Mouse (Mus musculus): ENCODE results near the gene Doc2a.

Doc2a gene

DNA sequence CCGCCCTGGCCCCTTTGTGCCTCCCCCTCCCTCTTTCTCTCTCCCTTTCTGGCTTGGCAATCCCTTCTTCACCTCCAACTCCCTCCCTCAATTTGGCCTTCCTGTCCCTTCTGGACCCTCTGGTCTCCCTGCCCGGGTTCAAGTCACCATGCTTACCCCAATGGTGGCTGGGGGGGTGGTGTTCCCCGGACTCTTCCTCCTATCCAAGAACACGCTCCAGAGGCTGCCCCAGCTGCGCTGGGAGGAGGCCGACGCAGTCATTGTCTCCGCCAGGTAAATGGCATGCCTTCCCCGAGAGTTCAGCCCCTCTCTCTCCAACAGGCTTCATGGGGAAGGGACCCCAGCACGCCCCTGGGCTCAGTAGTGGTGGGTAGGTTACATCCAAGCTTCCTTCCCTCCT, 23.3 kb upstream of the Doc2a start:
- no peak for DNase-seq

DNA sequence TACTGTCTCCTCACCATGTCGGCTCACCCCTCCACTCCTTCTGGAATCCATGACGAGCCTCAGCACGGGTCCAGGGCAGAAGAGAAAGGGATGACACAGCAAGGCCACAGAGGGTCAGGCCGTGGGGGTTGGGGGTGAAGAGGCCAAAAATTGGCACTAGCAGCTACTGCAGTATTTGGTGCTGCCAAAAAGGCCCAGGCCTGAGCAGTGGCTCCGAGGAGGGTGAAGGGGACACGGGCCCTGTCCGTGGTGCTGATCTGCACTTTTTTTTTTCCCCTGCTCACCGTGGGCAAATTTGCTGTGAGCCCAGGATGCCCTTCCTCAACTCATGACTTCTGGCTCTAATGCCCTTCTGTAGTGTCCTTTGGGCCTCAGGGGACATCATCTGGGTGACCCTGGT, 21.8 kb upstream of the Doc2a start:
- DNase-seq: no peak

DNA sequence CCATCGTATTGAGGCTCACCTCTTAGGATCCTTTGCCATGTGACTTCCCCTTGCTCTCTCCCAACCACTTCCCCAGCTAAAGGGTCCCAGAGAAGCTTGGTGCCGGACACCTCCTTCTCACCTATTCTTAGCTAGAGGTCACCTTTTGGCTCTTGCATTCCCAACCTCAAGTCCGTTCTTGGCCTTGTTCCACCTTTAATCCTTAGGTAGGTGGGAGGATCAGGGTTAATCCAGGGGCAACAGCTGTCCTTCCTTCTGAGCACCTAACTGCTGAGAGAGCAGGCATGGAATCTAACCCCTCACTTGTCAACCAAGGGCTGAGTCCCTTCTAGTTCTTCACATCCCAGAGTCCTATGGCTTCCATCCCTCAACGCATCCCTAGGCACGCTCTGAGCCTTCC, 21.3 kb upstream of the Doc2a start:
- no peak for DNase-seq

DNA sequence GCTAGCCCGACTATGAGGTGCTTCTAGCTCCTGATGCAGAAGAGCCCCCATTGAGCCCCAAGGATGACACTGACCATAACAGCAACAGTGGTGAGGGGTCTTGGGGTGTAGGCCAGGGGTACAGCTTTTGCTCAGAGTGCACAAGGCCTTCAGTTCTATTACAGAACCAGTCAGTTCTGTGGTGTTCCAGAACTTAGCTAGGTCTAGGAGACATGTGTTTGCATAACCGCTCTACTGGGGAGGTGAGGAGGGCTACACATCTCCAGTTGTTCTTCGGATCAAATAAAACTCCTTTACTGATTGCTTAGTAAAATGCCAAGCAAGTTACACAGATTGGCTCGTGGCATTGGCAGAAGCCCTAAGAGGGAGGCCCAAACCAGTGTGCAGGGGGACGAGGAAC, 15.7 kb upstream of the Doc2a start, which contains the start of gene 4930451I11Rik:
TSS of gene 4930451I11Rik (minus strand) at position 101 of the 400 bp plus-strand sequence.
- DNase-seq: no peak

DNA sequence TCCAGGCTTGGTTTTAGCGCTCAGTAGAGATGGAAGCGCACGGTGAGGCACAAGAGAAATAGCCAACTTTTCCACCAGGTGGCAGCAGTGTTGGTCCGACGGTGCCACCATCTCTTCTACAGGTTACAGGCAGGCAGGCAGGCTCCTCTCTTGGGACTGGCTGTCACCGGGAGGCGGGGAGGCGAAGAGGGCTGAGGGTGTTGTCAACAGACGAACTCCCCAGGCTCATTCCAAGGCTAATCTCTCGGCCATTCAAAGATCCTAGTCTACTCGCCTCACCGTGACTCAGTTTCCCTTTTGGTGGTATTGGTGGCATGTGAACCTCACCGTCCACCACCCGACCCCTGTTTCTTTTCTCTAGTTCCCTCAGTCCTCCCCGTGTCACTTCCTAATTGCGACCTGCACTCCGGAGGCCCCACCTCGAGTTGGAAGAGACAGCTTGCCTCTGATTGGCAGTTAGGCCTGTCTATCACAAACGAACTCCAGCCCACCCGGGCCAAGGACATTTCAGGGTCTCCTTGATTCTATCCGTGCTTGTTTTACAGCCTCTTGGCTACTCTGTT, 15.1 kb upstream of the Doc2a start:
- DNase-seq: peak; percentile 91

DNA sequence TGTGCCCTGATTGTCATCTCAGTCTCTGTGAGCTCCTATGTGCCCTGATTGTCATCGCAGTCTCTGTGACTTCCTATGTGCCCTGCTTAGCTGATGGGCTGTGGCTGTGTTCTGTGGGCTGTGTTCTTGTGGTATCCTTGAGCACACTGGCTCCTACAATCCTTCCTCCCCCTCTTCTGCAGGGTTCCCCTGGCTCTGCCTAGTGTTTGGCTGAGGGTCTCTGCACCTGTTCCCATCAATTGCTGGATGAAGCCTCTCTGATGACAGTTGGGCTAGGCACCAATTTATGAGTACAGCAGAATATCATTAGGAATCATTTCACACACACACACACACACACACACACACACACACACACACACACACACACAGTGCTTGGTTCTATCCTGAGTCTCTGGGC, 13.9 kb upstream of the Doc2a start:
- no peak for DNase-seq

DNA sequence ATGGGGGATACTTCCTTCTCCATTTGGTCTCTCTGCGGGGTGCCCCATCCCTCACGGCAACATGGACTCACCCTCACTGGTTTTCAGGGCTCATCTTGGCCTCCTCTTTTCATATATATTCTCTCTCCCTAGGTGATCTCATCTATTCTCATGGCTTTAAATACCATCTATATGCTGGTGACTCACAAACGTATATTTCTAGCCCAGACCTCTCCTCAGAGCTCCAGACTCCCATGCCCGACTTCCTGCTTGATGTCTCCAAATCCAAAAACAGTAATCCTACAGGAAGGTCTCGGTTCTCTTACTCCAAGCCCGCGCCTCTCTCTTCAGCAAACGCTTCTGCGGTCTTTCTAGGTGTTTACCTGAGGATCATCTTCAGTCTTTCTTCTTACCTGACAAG, 3.9 kb upstream of the Doc2a start:
- no peak for DNase-seq

DNA sequence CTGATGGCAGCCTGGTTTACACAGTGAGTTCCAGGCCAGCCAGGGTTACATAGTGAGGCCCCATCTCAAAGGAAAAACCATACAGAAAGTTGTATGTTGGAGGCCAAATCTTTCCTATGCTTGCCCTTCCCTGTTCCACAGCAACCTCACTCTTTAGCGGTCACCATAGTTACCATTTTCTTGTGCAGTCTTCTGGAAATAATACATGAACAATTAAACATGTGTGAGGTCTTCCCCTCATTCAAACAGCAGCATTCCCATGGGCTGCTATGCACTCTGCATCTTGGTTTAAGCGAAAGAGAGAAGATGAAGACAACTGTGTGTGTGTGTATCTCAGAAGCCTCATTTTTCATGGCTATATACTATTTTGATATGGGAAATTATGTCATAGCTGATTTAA, 1.7 kb upstream of the Doc2a start:
- DNase-seq: peak in 1 of 2 experiments; percentile 2

DNA sequence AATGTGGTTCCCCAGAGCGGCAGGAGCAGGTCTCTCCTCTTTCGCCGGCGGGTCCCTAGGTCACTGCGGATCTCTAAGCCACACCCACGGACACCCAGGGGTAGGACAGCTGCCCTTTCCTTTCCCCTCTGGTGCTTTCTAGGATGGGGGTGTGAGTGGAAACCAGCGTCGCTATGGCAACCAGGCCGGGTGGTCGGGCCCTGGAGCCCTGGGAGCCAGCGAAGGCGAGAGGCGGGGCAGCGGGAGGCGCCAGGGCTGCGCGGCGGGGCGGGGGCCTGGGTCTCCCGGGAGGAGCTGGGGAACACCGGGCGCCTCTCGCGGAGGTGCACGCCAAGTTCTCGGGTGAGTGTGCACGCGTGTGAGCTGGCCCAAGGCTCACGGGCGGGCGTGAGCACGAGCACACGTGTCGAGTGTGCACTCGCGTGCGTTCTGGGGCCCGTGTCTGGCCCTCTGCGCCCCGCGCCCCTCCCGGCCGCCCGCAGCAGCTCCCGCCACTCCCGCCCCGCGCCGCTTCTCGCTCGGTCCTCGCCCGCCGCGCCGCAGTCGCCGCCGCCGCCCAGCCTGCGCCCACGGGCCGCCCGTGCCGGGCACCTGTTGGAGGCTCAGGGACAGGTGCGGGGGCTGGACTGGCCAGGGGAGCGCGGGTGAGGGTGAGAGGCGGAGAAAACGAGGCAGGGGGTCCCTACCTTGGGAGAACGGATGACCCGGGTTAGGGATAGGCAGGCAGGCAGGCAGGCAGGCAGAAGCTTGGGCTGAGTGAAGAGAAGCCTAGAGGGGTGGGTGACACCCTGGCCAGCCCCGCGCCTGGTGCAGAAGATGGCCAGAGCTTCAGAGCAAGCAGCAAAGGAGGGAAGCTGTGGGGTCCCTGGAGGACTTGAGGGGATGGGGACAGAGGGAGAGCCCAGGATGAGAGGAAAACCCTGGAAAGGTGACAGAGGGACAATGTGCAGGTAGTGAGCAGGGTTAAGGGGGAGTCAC, 494 bp downstream of the Doc2a start:
- no peak for DNase-seq

DNA sequence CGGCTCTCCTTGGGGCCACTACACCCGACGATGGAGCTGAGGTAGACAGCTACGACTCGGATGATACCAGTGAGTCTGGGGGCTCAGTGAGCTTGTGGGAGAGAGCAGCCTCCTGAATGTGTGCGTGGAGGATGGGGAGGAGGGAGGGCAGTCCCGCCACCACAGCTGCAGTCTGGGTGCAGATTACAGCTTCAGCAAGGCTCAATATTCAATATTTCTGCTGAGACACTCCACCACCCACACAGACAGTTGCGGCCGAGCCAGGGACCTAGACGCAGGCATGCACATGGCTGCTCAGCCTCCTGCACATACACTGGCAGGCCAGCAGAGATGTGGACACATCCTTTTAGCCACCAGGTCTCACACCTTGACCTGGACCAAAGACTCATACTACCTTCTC, 1.6 kb downstream of the Doc2a start:
- DNase-seq: no peak

DNA sequence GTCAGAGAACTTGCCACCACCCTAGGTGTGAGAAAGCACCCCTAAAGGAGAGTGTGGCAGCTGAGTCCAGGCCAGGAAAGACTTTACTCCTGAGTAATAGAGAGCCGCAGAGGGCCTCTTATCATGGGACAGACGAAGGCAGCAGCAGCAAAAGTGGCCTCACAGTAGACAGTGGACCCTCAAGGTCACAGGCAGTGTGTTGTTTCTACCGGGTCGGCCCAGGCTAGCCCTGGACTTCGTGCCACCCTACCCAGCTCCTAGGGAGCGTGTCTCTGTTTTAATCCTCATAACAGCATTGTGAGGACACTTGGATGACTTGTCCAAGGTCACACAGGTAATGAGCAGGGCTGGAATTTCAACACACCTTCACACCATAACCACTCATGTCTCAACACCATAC, 2.9 kb downstream of the Doc2a start:
- peak in 1 of 2 experiments; percentile 33 for DNase-seq

DNA sequence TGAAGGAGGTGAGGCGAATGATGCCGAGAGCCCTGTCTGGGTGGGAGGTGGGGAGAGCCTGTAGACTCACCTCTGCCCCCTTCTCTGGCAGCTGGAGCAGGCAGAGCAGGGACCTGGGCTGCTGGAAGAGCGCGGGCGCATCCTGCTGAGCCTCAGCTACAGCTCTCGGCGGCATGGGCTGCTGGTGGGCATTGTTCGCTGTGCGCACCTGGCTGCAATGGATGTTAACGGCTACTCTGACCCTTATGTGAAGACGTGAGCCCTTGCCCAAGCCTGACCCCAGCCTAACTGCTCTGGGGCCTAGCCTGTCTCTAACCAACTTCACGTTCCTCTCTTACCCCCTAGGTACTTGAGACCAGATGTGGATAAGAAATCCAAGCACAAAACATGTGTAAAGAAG, 4.0 kb downstream of the Doc2a start:
- DNase-seq: peak in 1 of 2 experiments; percentile 36

DNA sequence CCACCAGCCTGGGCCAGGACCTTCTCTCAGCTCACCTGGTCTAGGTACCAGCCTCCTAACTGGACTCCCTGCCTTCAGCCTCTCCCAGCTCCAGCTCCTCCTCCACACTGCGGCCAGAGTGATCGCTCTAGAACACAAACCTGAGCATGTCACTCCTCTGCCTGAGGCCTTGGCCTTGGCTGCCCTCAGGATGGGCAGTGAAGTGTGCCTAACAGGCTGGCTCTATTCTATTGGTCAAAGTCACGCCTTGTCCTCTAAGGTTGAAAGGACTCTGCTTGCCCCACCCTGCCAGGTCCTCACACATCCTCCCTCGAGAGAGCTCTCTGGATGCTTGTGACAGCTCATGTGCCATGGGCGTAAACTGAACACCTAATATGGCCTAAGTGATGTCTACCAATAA, 6.2 kb downstream of the Doc2a start:
- peak; percentile 72 to 91 for DNase-seq

DNA sequence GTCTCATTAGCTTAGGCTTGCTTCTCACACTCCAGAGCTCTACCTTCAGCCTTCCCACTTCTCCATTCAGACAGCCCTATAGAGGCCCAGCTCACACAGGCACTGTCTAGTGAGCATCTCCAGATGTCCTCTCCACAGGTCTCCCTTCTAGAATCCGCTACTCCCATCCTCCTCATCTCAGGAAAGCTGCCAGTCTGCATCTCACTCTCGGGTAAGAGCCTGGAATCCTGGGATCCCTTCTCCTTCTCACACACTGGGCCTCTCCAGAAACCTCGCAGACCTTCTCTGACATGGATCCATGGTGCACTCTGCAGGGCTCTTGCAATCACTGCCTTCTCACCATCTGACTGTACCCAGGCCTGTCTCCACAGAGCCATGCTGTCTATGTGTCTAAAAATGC, 8.4 kb downstream of the Doc2a start:
- no peak for DNase-seq

DNA sequence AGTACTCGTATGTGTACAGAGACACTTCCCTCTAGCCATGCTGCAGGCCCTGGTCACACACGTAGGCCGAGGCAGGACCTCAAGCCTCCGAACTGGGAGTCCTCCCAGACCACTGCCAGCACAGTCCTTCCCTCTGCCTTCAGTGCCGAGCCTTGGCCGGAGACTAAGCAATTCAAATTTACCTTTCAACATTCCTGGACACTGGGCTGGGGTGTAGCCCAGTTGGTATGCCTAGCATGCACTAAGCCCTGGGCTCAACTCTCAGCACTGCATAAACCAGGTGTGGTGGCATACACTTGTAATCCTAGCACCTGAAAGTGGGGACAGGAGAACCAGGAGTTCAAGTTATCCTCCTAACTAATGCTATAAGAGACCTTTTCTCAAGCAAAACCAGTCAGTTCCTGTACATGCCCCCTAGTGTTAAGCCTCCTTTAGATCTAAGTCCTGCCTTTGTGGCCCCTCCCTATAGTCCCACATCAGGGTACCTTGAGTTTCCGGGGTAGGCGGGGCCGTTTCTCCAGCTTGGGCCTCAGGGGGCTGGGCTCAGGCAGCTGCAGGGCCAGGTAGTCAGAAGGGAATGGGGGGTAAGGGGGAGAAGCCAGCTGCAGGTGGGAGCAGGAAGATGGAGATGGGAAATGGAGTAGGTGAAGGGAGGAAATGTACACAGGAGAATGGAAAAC, 9.7 kb downstream of the Doc2a start:
- peak in 1 of 2 experiments; percentile 29 for DNase-seq

DNA sequence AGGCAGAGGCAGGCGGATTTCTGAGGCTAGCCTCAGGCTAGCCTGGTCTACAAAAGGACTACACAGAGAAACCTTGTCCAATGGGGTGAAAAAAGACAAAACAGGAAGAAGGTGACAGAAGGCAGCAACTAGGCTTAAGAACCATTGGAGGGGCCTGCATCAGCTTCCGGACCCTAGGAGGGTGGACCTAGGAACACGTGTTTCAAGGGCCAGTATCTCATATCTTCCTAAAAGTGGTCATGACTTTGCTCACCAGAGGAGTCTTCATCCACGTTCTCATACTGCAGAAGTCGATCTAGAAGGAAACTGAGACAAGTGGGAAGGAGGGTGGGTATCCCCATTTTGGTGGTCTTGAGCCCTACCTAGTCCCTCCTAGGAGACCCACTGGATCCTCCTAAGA, 13.8 kb downstream of the Doc2a start:
- no peak for DNase-seq

DNA sequence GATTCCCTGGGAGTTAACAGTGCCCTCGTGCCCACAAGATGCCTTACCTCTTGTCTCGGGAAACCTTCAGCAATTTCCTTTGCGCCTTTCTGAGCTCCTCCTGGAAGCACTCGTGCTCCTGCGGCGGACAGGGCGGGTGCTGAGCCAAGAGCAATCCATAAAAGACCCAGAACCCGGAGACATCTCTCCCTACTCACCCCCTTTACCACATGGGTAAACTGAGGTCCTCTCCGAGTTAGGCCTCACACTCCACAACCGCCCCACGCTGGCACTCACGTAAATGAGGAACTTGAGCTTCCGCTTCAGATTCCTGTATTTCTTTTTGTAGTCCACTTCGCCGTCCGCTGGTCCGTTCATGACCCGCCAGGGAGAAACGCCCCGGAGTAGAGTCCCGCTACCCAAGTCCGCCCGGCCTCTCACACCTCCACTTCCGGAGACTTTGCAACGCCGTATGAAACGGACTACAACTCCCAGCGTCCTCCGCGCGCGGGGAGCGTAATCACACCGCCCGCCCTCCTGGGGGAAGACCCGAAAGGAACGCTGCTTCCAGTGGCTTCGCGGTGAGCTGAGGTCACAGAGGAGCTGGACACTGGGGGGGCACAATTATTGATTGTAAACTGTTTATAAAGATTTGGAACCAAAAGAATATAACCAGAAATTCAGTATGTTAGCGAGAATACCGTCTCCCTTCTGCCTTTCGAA, 14.4 kb downstream of the Doc2a start, which contains the start of gene Hirip3:
TSS of gene Hirip3 (plus strand) at position 544 of the 702 bp plus-strand sequence.
- peak; percentile 97 to 98 for DNase-seq

DNA sequence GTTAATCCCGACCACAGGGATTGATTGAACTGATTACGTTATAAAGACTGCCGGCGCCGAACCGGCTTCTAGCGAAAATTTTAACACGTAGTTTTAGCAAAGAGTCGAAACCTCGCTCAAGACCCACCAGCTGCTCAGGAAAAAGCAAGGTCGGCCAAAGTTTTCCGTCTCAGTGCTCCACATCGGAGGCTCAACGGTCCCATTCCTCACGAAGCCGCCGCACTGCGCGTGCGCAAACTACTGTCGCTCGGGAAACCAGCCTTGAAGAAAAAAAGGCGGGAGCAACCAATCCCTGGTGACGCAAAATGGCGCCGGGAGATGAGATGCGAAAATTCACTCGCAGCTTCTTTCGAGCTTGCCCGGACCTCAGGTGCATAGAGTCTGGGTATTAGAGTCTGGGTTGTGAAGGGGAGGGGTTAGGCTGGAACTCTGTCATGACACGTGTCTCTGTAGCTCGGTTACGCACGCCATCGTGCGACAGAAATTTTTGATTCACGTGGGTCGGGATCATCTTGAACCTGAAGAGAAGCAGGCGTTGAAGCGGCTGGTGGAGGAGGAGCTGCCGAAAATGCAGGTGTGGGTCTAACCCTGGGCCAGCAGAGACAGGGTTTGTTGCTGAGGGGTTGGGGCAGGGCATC, 15.1 kb downstream of the Doc2a start, which contains the start of gene Ino80e:
TSS of gene Ino80e (minus strand) at position 231 of the 638 bp plus-strand sequence.
- peak; percentile 97 for DNase-seq

DNA sequence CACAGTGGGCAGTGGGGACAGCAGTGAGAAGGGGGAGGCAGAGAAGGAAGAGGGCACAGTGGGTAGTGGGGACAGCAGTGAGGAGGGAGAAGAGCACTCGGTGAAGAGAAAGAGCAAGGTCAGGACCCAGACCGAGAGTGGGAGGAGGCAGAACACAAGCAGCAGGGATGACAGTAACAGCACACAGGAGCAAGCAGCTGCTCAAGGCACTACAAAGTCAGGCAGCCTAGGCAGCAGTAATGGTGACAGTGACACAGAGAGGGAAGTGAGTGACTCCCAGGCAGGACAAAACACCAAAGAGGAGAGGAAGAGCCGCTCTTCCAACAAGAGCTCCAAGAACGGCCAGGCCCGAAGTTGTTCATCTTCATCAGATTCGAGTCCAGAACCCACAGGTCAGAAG, 16.6 kb downstream of the Doc2a start:
- DNase-seq: no peak

DNA sequence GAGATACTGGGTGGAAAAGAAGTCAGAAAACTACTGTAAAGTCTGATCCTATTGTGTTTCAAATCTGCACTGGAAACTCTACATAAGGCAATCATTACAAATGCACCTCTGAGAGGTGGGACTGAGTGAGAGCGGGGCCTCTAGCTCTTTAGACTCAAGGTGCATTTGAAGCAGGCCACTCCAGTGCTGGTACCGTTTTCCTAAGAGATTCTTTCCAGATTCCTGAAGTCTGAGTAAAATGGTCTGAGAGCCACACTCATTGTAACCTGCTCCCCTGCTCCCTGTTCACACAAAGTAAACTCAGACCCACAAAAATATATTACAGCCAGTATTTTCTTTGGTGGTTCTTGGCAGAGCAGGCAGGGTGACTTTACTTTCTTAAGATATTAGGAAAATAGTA, 20.3 kb downstream of the Doc2a start:
- DNase-seq: no peak

DNA sequence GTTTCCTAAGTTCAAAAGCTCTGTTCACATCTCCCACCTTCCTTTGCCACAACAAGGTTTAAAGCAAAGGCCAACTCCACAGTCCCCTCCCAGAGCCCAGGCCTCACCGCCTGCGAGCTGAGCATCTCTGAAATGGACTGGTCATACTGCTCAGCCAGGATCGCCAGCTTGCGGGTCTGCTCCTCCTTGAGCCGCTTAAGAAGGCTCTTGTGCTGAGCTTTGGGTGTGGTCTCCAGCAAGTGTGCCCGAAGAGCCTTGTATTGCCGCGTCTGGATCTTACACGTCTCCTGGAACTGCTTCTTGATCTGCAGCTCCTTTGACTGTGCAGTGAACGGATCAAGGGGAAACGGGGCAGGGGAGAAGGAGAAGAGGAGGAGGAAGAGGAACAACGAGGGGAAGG, 20.8 kb downstream of the Doc2a start:
- no peak for DNase-seq

DNA sequence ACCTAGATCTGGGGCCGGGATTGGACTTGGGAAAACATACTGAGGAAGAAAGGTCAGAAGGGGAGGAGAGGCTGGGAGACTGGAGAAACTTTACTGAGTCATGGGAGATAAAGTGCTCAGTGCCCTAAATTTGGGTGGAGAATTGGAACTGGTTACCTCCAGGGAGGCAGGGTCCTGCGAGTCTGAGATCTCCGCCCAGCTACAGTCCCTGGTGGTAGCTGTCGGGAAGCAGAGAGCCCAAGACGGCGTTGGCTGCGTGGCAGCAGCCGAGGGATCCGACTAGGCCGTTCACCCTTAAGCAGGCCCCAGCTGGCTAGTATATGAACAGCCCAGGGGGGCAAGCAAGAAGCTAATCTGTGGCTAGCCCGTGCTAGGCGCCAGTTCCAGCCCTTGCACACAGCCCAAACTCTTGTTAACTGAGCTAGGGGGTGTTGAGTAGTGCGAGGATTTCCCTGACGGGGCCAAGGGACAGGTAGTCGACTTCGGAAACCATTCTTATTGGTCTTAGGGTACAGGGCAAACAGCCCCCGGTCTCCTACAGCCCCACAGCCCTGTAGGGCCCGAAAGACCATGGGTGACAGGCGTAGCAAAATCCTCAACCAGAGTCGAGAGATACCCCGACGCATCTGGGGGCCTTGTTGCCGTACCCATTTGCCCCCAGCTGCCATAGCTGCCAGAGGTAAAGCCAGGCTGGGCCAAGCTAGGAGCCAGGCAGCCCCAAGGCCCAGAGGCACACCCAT, 22.7 kb downstream of the Doc2a start:
- no peak for DNase-seq

Measured in kidney, postnatal 25 days (tissue).